Mouse (Mus musculus) olfactory bulb, adult 2 months (tissue): ENCODE measurements at regions not wholly inside any gene's neighbourhood (a gene's known extent, or its start where the extent isn't known, plus 50 kb on each side); places are given as distances from the start of the nearest gene placed in this dataset.

Experiments used
- CTCF ChIP-seq: fragments of 200-500 bp; IDR thresholded peaks from 2 replicates; pipeline ENCODE4 v1.5.1; 2012; ENCODE audit warnings: low read depth, mild to moderate bottlenecking, low read length, moderate library complexity; ENCODE audit not compliant: insufficient read depth
- POLR2A ChIP-seq: fragments of 200-500 bp; IDR thresholded peaks from 2 replicates; pipeline ENCODE4 v1.6.1; 2012; ENCODE audit warnings: mild to moderate bottlenecking, low read depth, low read length, moderate library complexity; ENCODE audit not compliant: insufficient read depth

DNA sequence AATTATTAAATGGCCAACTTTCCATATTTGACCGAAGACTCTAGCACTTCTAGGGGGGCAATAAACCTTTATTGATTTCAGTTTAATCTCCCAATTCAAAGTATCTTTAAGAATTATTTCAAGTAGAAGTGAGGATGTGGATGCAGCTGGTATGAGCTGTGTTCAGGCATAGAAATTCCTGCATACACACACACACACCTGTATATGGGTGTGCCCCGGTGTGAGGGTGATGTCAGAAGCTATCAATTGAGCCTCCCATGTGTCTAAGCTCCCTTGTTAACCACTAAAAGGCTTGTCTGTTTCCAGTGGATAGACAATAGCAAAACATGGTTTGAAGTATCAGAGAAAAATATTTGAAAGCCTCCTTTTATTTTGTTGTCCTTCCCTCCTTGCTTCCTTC lies 114.3 kb downstream of the Foxa2 start:
- no peak for TF ChIP-seq CTCF
- TF ChIP-seq POLR2A, result no peak
